Mouse (Mus musculus): ENCODE measurements at regions not wholly inside any gene's neighbourhood (a gene's known extent, or its start where the extent isn't known, plus 50 kb on each side); places are given as distances from the start of the nearest gene placed in this dataset.

- peak; percentile 62 to 73 for DNase-seq (ENCODE audit: low spot score in 2 of 2)
These were observed 52.8 kb upstream of the Gramd1a start for GRCm38 (mm10) chr7:31208237-31209054.

GRCm38 (mm10) chr7:31207563-31208236 is 52.0 kb upstream of the Gramd1a start:
- DNase-seq (ENCODE audit: low spot score in 2 of 2) = no peak

All from urinary bladder, postnatal 36 days (tissue).